Comparison of ENCODE assay signal across 16 mouse cellular contexts in the genomic region with DNA sequence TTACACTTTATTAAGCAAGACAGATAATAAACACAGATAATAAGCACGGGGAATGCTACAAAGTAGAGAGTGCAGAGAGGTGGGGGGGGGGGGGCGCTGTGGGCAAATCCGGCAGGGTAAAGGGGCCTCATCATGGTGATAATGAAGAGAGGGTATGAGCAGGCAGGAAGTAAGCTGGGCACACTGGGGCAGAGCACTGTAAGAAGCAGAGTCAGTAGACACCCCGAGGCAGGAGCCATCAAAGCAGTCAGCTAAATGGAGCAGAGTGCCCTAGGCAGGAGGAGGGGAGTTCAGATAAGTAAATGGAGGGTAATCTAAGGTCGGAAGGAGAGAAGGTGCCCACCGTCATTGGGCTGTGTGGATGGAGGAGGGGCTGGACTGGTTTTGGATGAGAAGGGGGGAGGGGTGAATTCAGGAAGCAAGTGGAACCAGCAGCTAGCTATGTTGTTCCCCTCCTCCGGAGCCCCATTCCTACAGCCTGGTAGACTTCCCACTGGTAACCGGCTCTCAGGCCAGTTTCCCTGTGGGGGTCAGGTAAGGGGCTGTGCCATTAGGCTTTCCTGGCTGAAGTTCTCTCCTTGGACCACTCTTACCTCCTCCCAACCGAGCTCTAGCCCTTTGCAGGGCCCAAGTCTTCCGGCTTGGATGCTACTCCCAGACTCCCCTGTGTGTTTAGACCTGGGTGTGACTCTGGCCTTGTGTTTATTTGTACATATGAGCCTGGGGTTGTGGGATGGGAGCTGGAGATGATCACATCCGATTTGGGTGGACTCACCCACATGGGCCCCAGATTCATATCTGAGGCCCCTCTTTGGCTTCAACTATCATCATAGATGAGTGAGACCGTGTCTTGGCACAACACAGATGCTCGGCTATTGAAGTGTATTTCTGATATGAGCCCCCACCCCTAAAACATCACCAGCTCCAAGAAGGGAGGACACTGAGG. TPM values are rescaled to one million over a fixed set of nuclear protein-coding genes. Genes with fewer than 3 reads are reported as not detected.
A peak's percentile ranks its signal among the peaks of the same experiment; 100 is the strongest.
DNase-seq lines count a peak whose midpoint lies in the region; ATAC-seq lines count a peak whose summit lies in the region.
"Had no signal": no experiment of that assay in that cellular context is flagged by ENCODE, and none has a peak within 500 bp of the region (broad histone marks: within the 10 kb centered on the region; RNA-seq: fewer than 3 reads in every experiment).

No protein-coding gene starts in this region.

- H3K27me3 ChIP-seq in forebrain, embryonic 11.5 days (ENCODE audit: control insufficient read depth, insufficient read depth, low read length): peaks cover 49% of the 10 kb centered on the region
- peaks cover 83% of the 10 kb centered on the region for H3K27me3 ChIP-seq in forebrain, embryonic 12.5 days
- H3K27me3 ChIP-seq in lung, embryonic 15.5 days: peaks cover 51% of the 10 kb centered on the region

- no peaks in the 10 kb centered on the region for H3K9me3 ChIP-seq in forebrain, embryonic 11.5 days (ENCODE audit: control insufficient read depth, low read length)
- H3K9me3 ChIP-seq in forebrain, embryonic 12.5 days: no peaks in the 10 kb centered on the region
- H3K9me3 ChIP-seq in lung, embryonic 15.5 days: no peaks in the 10 kb centered on the region

- no peak overlapping the region for H3K4me2 ChIP-seq in forebrain, embryonic 11.5 days (ENCODE audit: low read depth, low read length, severe bottlenecking)
- H3K4me2 ChIP-seq in forebrain, embryonic 12.5 days: no peak overlapping the region
- no peak overlapping the region for H3K4me2 ChIP-seq in lung, embryonic 15.5 days

- 34% methylated on average over 12 of the region's 13 CpGs for WGBS in forebrain, embryonic 11.5 days
- WGBS in forebrain, embryonic 12.5 days: 33% methylated on average over 12 of the region's 13 CpGs
- 18% methylated on average over 13 of the region's 13 CpGs for WGBS in lung, embryonic 15.5 days

- H3K36me3 ChIP-seq in forebrain, embryonic 11.5 days (ENCODE audit: control insufficient read depth, insufficient read depth, low read length): no peaks in the 10 kb centered on the region
- H3K36me3 ChIP-seq in forebrain, embryonic 12.5 days (replicated peaks): no peaks in the 10 kb centered on the region
- no peaks in the 10 kb centered on the region for H3K36me3 ChIP-seq in lung, embryonic 15.5 days

- H3K4me1 ChIP-seq in forebrain, embryonic 11.5 days (replicated peaks; ENCODE audit: control insufficient read depth, insufficient read depth, low read length): peaks cover 19% of the 10 kb centered on the region
- peaks cover 49% of the 10 kb centered on the region for H3K4me1 ChIP-seq in forebrain, embryonic 12.5 days
- H3K4me1 ChIP-seq in lung, embryonic 15.5 days: peaks cover 65% of the 10 kb centered on the region

- H3K27ac ChIP-seq in forebrain, embryonic 11.5 days (ENCODE audit: low read depth, low read length): no peak overlapping the region
- no peak overlapping the region for H3K27ac ChIP-seq in forebrain, embryonic 12.5 days
- 0 out of 2 replicates have a peak overlapping the region, but pooled peaks have one; percentile 53 for H3K27ac ChIP-seq in lung, embryonic 15.5 days
- H3K27ac ChIP-seq: left cerebral cortex, adult 2 months; liver, embryonic 14.5 days had no signal

- DNase-seq in forebrain, embryonic 11.5 days (ENCODE audit: low spot score): peak; percentile 51
- DNase-seq in lung, postnatal 10 days: no peak
- peak; percentile 69 for DNase-seq in thymus, postnatal 0 days (ENCODE audit: low spot score)
- DNase-seq in cerebellum, adult 8-10 months: no peak
- DNase-seq in right cerebral cortex, postnatal 25 days: no peak
- DNase-seq: adrenal gland, postnatal 10 days; cerebellum, adult 11-12 months; gastrocnemius, postnatal 36 days; kidney, postnatal 4 days had no signal

- H3K9ac ChIP-seq in forebrain, embryonic 11.5 days (ENCODE audit: low read length): no peak overlapping the region
- no peak overlapping the region for H3K9ac ChIP-seq in forebrain, embryonic 12.5 days
- H3K9ac ChIP-seq in lung, embryonic 15.5 days: no peak overlapping the region
- H3K9ac ChIP-seq: liver, embryonic 14.5 days had no signal

- H3K4me3 ChIP-seq in forebrain, embryonic 11.5 days (ENCODE audit: low read depth, low read length): no peak overlapping the region
- H3K4me3 ChIP-seq in forebrain, embryonic 12.5 days (replicated peaks): no peak overlapping the region
- H3K4me3 ChIP-seq in lung, embryonic 15.5 days: no peak overlapping the region
- H3K4me3 ChIP-seq: left cerebral cortex, adult 2 months; myocyte had no signal

- no peak for ATAC-seq in forebrain, embryonic 11.5 days (replicated peaks; ENCODE audit: low FRiP score)
- no peak for ATAC-seq in forebrain, embryonic 12.5 days (ENCODE audit: low FRiP score)
- no peak for ATAC-seq in lung, embryonic 15.5 days (ENCODE audit: borderline replicate concordance, extremely low read depth, low FRiP score, low TSS enrichment)
- ATAC-seq in common myeloid progenitor, adult 5-6 weeks (replicated peaks; ENCODE audit: low read depth, poor library complexity, severe bottlenecking): peak; percentile 51
- ATAC-seq: forebrain, embryonic 14.5 days had no signal

RNA-seq across cellular contexts. Expression of gene Wnt2b, which starts 1.9 kb away (rescaled TPM):
- polyA plus RNA-seq in forebrain, embryonic 11.5 days (2014; fragmentation: Nextera tagmentation; extraction: Ambion mirVana): 1.2 and 1.4 TPM in 2 replicates
- polyA plus RNA-seq in forebrain, embryonic 12.5 days (2016; fragmentation: Nextera tagmentation; extraction: Ambion mirVana): 0.85 and 1.5 TPM in 2 replicates
- polyA plus RNA-seq in lung, embryonic 15.5 days (2015; fragmentation: Nextera tagmentation; extraction: Ambion mirVana): 2.0 and 2.4 TPM in 2 replicates
- total RNA-seq in common myeloid progenitor, adult 5-6 weeks (2017): under 0.01 TPM in 1 of 2 replicates, not detected in the other
- 0.13 and 0.24 TPM in 2 replicates for polyA plus RNA-seq in thymus, postnatal 0 days (2015; fragmentation: Nextera tagmentation; extraction: Ambion mirVana)

Comparison
In these comparisons a context has a peak if more than half of its experiments do, and no peak if none do; other contexts are left out.
1. DNase-seq: peak in forebrain, embryonic 11.5 days (single experiment) and thymus, postnatal 0 days (single experiment); none in lung, postnatal 10 days (single experiment), cerebellum, adult 8-10 months (single experiment) and right cerebral cortex, postnatal 25 days (single experiment).